Mouse (Mus musculus) G1E (cell line): ENCODE measurements around the gene Gm20671. TPM values are rescaled to one million over a fixed set of nuclear protein-coding genes. Genes with fewer than 3 reads are reported as not detected.
"Not testable (repeated sequence)": the region's sequence is repeated elsewhere in the genome, so short reads cannot be mapped to it uniquely, and the experiment has no call there.

Experiments used
- ATAC-seq: 2 replicates; pipeline ENCODE4 v1.8.0; 2016; ENCODE audit warnings: mild to moderate bottlenecking; ENCODE audit not compliant: insufficient number of reproducible peaks, poor library complexity, low FRiP score, severe bottlenecking; ENCODE audit errors: extremely low read depth
- DNase-seq: peaks from one replicate; pipeline ENCODE4 v3.0.0; 2012; ENCODE audit warnings: low spot score
- H3K27me3 ChIP-seq: 2 replicates; pipeline ENCODE4 v1.6.1; 2012; ENCODE audit warnings: mild to moderate bottlenecking, low read length, inconsistent platforms; ENCODE audit not compliant: insufficient read depth
- H3K36me3 ChIP-seq: replicated peaks from 2 replicates; pipeline ENCODE3; 2012; ENCODE audit warnings: mild to moderate bottlenecking, inconsistent platforms
- H3K4me1 ChIP-seq: 2 replicates; pipeline ENCODE4 v1.6.1; 2012; ENCODE audit warnings: low read depth, low read length, inconsistent platforms, mixed read lengths; ENCODE audit not compliant: insufficient read depth
- H3K4me3 ChIP-seq: 2 replicates; pipeline ENCODE4 v1.5.1; 2012; ENCODE audit warnings: low read depth, mild to moderate bottlenecking, inconsistent platforms, low read length, moderate library complexity, mixed read lengths
- H3K9me3 ChIP-seq: replicated peaks from 2 replicates; pipeline ENCODE4 v1.6.1; 2012; ENCODE audit warnings: inconsistent platforms
- CTCF ChIP-seq: IDR thresholded peaks from 2 replicates; pipeline ENCODE4 v1.5.1; 2012; ENCODE audit warnings: low read depth, low read length, inconsistent platforms, mixed read lengths
- GATA1 ChIP-seq: IDR thresholded peaks from 2 replicates; pipeline ENCODE4 v1.6.1; 2012; ENCODE audit warnings: borderline replicate concordance, low read length, inconsistent platforms, mixed read lengths
- GATA2 ChIP-seq: IDR thresholded peaks from 2 replicates; pipeline ENCODE4 v1.6.1; 2012; ENCODE audit warnings: low read depth, low read length, inconsistent platforms, borderline replicate concordance
- POLR2AphosphoS5 ChIP-seq: IDR thresholded peaks from 2 replicates; pipeline ENCODE4 v1.6.1; 2012; ENCODE audit warnings: low read depth, low read length, inconsistent platforms; ENCODE audit not compliant: insufficient replicate concordance
- TAL1 ChIP-seq: conservative IDR thresholded peaks from 2 replicates; pipeline ENCODE4 v1.6.1; 2012; ENCODE audit warnings: low read depth, low read length, inconsistent platforms, mixed read lengths
- polyA plus RNA-seq: library from polyadenylated mRNA; stranded (reverse); fragments of >175 nt; gene quantifications from 2 replicates; pipeline ENCODE4 v1.2.3, GENCODE M21; 2012
- total RNA-seq, 2 experiments: library from RNA; stranded (forward) in 1 of 2; stranded (reverse) in 1 of 2; fragments of 200-1000 nt in 1 of 2; fragments of >200 nt in 1 of 2; fragmentation: Nextera tagmentation in 1 of 2; gene quantifications; 2 replicates each; pipeline ENCODE4 v1.2.3; 2014 to 2017

The Gm20671 gene
- total and polyA plus RNA-seq, 3 experiments, result 2.3 to 12.9 TPM; not detected in 1

- H3K9me3 ChIP-seq, result no peaks in the 10 kb centered on the region
- DNase-seq (peak; percentile 59), ATAC-seq (0 out of 2 replicates have a peak, but pooled peaks have one; percentile 43)
- peaks cover 28% of the 10 kb centered on the region for H3K4me1 ChIP-seq
- no peaks in the 10 kb centered on the region for H3K27me3 ChIP-seq
- no peaks in the 10 kb centered on the region for H3K36me3 ChIP-seq
- peak overlapping the region; percentile 67 for H3K4me3 ChIP-seq
- TF ChIP-seq TAL1 (no peak), GATA1 (no peak), CTCF (no peak), POLR2AphosphoS5 (no peak), GATA2 (no peak)
Measured at GRCm38 (mm10) chr5:32857781-32858220, 30.9 kb upstream of the Gm20671 start.

GRCm38 (mm10) chr5:32855274-32855673 is 28.4 kb upstream of the Gm20671 start:
- not testable (repeated sequence) for H3K9me3 ChIP-seq, DNase-seq, H3K4me3 ChIP-seq, ATAC-seq, H3K27me3 ChIP-seq
- Histone ChIP-seq H3K4me1 (peaks cover 42% of the 10 kb centered on the region), H3K36me3 (peaks cover 17% of the 10 kb centered on the region)

- peaks cover 43% of the 10 kb centered on the region for H3K4me1 ChIP-seq
Measured at GRCm38 (mm10) chr5:32854818-32855217, 27.9 kb upstream of the Gm20671 start.

DNA sequence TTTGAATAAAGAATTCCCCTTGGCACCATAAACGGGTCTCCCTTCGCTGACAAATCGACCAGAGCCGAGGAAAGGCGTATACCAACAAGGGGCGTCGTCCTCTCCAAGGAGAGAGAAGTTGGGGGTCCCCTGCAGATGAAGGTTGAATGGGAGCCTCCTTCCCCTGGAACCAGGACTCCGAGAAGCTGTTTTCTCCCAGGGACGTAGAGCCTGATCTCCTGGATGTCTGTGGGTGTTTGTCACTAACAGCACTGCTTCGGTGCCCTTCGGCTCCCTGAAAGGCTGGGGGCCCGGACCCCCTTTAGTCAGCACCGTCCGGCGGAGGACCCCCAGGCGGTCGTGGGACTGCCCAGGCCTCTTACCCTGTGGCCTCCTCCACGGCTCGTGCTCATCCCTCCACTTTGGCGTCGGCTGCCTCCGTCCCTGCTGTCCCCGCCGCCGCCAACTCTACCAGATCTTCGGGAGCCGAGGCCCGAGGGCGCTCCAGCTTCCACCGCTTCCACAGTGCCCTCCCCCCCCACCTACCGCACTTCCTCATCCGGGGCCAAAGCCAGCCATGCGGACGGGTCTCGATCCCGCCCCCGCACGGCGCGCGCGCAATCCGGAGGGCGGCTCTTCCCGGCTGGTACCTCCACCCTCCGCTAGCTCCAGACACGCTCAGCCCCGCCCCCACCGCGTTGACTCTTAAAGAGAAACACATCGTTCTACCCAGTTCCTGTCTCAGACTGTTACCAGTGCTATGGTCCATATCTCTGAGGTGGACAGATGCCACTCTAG is 27.0 kb upstream of the Gm20671 start, which contains the start of gene Prr14l:
TSS of gene Prr14l (minus strand) at position 526 of the 777 bp plus-strand sequence.
- Histone ChIP-seq H3K4me3 (peak within 1 kb of the TSS; percentile 88), H3K27me3 (no peaks in the 10 kb centered on the region), H3K4me1 (peaks cover 47% of the 10 kb centered on the region), H3K36me3 (peaks cover 22% of the 10 kb centered on the region), H3K9me3 (no peaks in the 10 kb centered on the region)
- DNase-seq (peak; percentile 83), ATAC-seq (peak; percentile 55; the same call in 1 of the 2 replicates)
- TF ChIP-seq CTCF (no peak), GATA2 (no peak), POLR2AphosphoS5 (no peak), GATA1 (no peak), TAL1 (no peak)

More at GRCm38 (mm10) chr5:32854818-32855217, 27.9 kb upstream of the Gm20671 start:
- TF ChIP-seq GATA1, result no peak
- no peak for TF ChIP-seq CTCF
- TF ChIP-seq TAL1, result no peak
- TF ChIP-seq GATA2, result no peak
- TF ChIP-seq POLR2AphosphoS5, result no peak
- no peak overlapping the region for H3K4me3 ChIP-seq
- ATAC-seq (no peak), DNase-seq (no peak)
- H3K9me3 ChIP-seq, result no peaks in the 10 kb centered on the region
- H3K27me3 ChIP-seq, result no peaks in the 10 kb centered on the region
- peaks cover 18% of the 10 kb centered on the region for H3K36me3 ChIP-seq

GRCm38 (mm10) chr5:32852026-32852425 is 25.1 kb upstream of the Gm20671 start:
- peaks cover 51% of the 10 kb centered on the region for H3K4me1 ChIP-seq
- DNase-seq, result no peak
- no peaks in the 10 kb centered on the region for H3K27me3 ChIP-seq
- ATAC-seq, result no peak
- peak overlapping the region; percentile 46; the same call in 1 of the 2 replicates for H3K4me3 ChIP-seq
- H3K36me3 ChIP-seq, result peaks cover 34% of the 10 kb centered on the region
- TF ChIP-seq GATA1 (no peak), GATA2 (no peak), CTCF (no peak), TAL1 (no peak), POLR2AphosphoS5 (no peak)
- H3K9me3 ChIP-seq, result no peaks in the 10 kb centered on the region

GRCm38 (mm10) chr5:32849580-32849979 is 22.7 kb upstream of the Gm20671 start:
- H3K27me3 ChIP-seq, DNase-seq, ATAC-seq, H3K4me3 ChIP-seq, H3K9me3 ChIP-seq: not testable (repeated sequence)
- H3K4me1 ChIP-seq, result peaks cover 43% of the 10 kb centered on the region
- peaks cover 57% of the 10 kb centered on the region for H3K36me3 ChIP-seq

GRCm38 (mm10) chr5:32849178-32849577 is 22.3 kb upstream of the Gm20671 start:
- TF ChIP-seq POLR2AphosphoS5 (no peak), TAL1 (no peak), GATA2 (no peak), GATA1 (no peak), CTCF (no peak)
- ATAC-seq (no peak), DNase-seq (no peak)
- peaks cover 39% of the 10 kb centered on the region for H3K4me1 ChIP-seq
- no peaks in the 10 kb centered on the region for H3K27me3 ChIP-seq
- no peaks in the 10 kb centered on the region for H3K9me3 ChIP-seq
- H3K36me3 ChIP-seq, result peaks cover 61% of the 10 kb centered on the region
- H3K4me3 ChIP-seq, result no peak overlapping the region
